Mouse (Mus musculus): ENCODE measurements around the gene Pfkl.
"Not testable (repeated sequence)": the region's sequence is repeated elsewhere in the genome, so short reads cannot be mapped to it uniquely, and the experiment has no call there.

The Pfkl gene

GRCm38 (mm10) chr10:77971191-77971590 is 38.7 kb downstream of the Pfkl start:
- no peak for DNase-seq (ENCODE audit: low spot score)

- no peak for DNase-seq (ENCODE audit: low spot score)
Observed at GRCm38 (mm10) chr10:77970481-77970880, 39.4 kb downstream of the Pfkl start, which contains the start of gene Trpm2. Gene Trpm2, minus strand, starts transcription at chr10:77970563.

GRCm38 (mm10) chr10:77969973-77970325 is 39.9 kb downstream of the Pfkl start:
- no peak for DNase-seq (ENCODE audit: low spot score)

- no peak for DNase-seq (ENCODE audit: low spot score)
Observed at GRCm38 (mm10) chr10:77969274-77969972, 40.5 kb downstream of the Pfkl start.

- no peak for DNase-seq (ENCODE audit: low spot score)
Observed at GRCm38 (mm10) chr10:77963971-77964370, 45.9 kb downstream of the Pfkl start.

- no peak for DNase-seq (ENCODE audit: low spot score)
Observed at GRCm38 (mm10) chr10:77962725-77963124, 47.2 kb downstream of the Pfkl start.

GRCm38 (mm10) chr10:77950468-77950867 is 59.4 kb downstream of the Pfkl start:
- not testable (repeated sequence) for DNase-seq (ENCODE audit: low spot score)

GRCm38 (mm10) chr10:77939685-77940084 is 70.2 kb downstream of the Pfkl start:
- DNase-seq (ENCODE audit: low spot score) = no peak

Data from testis, postnatal 10 days (tissue).